Mouse (Mus musculus): ENCODE data around the gene Lrrc57. TPM values are rescaled to one million over a fixed set of nuclear protein-coding genes. Genes with fewer than 3 reads are reported as not detected.
"Not testable (repeated sequence)": the region's sequence is repeated elsewhere in the genome, so short reads cannot be mapped to it uniquely, and the experiment has no call there.

Gene Lrrc57
- polyA plus RNA-seq, 1 experiment from 2014 or later = 34.5 TPM

DNA sequence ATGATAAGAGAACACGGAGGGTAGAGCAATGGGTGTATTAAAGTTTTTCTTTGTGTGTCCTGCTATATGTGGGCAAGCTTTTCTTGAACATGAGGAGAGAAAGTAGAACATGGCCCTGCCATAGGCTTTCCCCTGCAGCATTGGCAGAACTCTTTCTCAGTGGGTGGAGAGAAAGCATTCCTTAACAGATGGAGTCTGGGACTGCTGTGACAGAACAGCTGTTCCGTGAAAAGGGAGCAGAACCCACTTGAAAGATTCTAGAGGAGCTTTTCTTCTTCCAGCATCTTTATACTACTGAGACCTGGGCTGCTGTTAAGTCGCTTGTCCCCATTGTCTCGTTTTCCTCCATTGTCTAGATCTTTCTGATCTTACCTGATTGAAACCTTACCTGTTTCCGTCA lies 19.6 kb downstream of the Lrrc57 start:
- WGBS = 92% methylated on average over 5 of the region's 5 CpGs

GRCm38 (mm10) chr2:120578286-120578685 lies 31.0 kb downstream of the Lrrc57 start:
- Histone ChIP-seq H3K9me3 (no peaks in the 10 kb centered on the region), H3K27me3 (no peaks in the 10 kb centered on the region), H3K4me2 (replicated peaks) (no peak overlapping the region), H3K9ac (replicated peaks) (no peak overlapping the region), H3K36me3 (no peaks in the 10 kb centered on the region), H3K4me1 (no peaks in the 10 kb centered on the region), H3K4me3 (no peak overlapping the region), H3K27ac (replicated peaks) (no peak overlapping the region)
- no peak for ATAC-seq (ENCODE audit: low FRiP score, low read depth)
- 89% methylated on average over 5 of the region's 5 CpGs for WGBS

More for the DNA sequence above, 19.6 kb downstream of the Lrrc57 start:
- Histone ChIP-seq H3K27me3 (no peaks in the 10 kb centered on the region), H3K36me3 (peaks cover 44% of the 10 kb centered on the region), H3K9ac (replicated peaks) (no peak overlapping the region), H3K9me3 (no peaks in the 10 kb centered on the region), H3K4me1 (no peaks in the 10 kb centered on the region), H3K4me3 (no peak overlapping the region), H3K27ac (replicated peaks) (no peak overlapping the region), H3K4me2 (replicated peaks) (no peak overlapping the region)
- no peak for ATAC-seq (ENCODE audit: low FRiP score, low read depth)

DNA sequence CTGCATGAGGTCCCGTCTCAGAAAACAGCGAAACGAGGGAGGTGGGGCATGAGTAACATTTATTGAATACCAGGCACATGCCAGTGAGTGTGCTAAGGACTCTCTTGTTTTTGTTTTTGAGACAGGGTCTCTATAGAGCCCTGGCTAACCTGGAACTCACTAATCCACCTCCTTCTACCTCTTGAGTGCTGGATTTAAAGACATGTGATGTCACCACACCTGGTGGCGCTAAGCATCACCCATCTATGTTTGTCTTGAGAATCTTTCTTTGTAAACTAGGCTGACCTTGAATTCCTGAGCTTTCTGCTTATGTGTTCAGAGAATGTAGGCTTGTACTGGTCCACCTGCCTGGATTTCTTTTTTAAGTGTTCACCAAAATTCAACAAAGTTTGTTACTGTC lies 31.5 kb downstream of the Lrrc57 start:
- Histone ChIP-seq H3K4me1 (no peaks in the 10 kb centered on the region), H3K36me3 (no peaks in the 10 kb centered on the region), H3K9me3 (no peaks in the 10 kb centered on the region), H3K4me2 (replicated peaks) (no peak overlapping the region), H3K27me3 (no peaks in the 10 kb centered on the region), H3K27ac (replicated peaks) (no peak overlapping the region), H3K4me3 (no peak overlapping the region), H3K9ac (replicated peaks) (no peak overlapping the region)
- 91% methylated on average over 4 of the region's 4 CpGs for WGBS
- no peak for ATAC-seq (ENCODE audit: low FRiP score, low read depth)

DNA sequence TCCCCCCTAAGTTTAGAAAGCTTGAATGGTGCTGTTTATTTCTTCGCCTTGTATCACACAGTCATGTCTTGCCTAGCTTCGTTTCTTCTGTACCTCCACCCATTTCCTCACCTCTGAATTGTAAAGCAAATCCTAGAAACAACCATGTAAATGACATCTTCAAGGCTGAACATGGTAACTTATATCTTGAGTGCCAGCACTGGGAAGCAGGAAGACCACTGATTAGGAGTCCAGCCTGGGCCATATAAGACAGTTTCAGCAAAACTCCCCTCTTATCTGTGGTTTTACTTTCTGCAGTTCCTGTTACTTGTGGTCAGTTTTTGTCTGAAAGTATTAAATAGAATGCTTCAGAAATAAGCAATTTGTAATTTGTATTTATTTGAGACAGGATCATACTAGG lies 33.3 kb downstream of the Lrrc57 start:
- WGBS = 94% methylated on average over 2 of the region's 2 CpGs

GRCm38 (mm10) chr2:120575121-120575520 lies 34.2 kb downstream of the Lrrc57 start:
- Histone ChIP-seq H3K27me3 (no peaks in the 10 kb centered on the region), H3K4me1 (no peaks in the 10 kb centered on the region), H3K4me3 (no peak overlapping the region), H3K4me2 (replicated peaks) (no peak overlapping the region), H3K9ac (replicated peaks) (no peak overlapping the region), H3K36me3 (peaks cover 10% of the 10 kb centered on the region), H3K27ac (replicated peaks) (no peak overlapping the region), H3K9me3 (no peaks in the 10 kb centered on the region)
- no peak for ATAC-seq (ENCODE audit: low FRiP score, low read depth)
- 81% methylated on average over 3 of the region's 3 CpGs for WGBS

More for the DNA sequence above, 33.3 kb downstream of the Lrrc57 start:
- Histone ChIP-seq H3K36me3 (peaks cover 10% of the 10 kb centered on the region), H3K9ac (replicated peaks) (no peak overlapping the region), H3K4me3 (no peak overlapping the region), H3K27me3 (no peaks in the 10 kb centered on the region), H3K4me2 (replicated peaks) (no peak overlapping the region), H3K9me3 (no peaks in the 10 kb centered on the region), H3K27ac (replicated peaks) (no peak overlapping the region), H3K4me1 (no peaks in the 10 kb centered on the region)
- ATAC-seq (ENCODE audit: low FRiP score, low read depth) = no peak

- ATAC-seq (ENCODE audit: low FRiP score, low read depth); H3K9me3 ChIP-seq; H3K27ac ChIP-seq (replicated peaks); H3K36me3 ChIP-seq; H3K4me3 ChIP-seq; H3K4me2 ChIP-seq (replicated peaks); H3K9ac ChIP-seq (replicated peaks); H3K27me3 ChIP-seq: not testable (repeated sequence)
- WGBS = 99% methylated on average over 3 of the region's 3 CpGs
- peaks cover 17% of the 10 kb centered on the region for H3K4me1 ChIP-seq
Measured at GRCm38 (mm10) chr2:120572161-120572560, 37.2 kb downstream of the Lrrc57 start.

- H3K27me3 ChIP-seq = no peaks in the 10 kb centered on the region
- 97% methylated on average over 3 of the region's 3 CpGs for WGBS
- no peak overlapping the region for H3K9ac ChIP-seq (replicated peaks)
- no peak for ATAC-seq (ENCODE audit: low FRiP score, low read depth)
- H3K9me3 ChIP-seq = no peaks in the 10 kb centered on the region
- H3K4me2 ChIP-seq (replicated peaks) = no peak overlapping the region
- H3K27ac ChIP-seq (replicated peaks) = no peak overlapping the region
- no peak overlapping the region for H3K4me3 ChIP-seq
- H3K36me3 ChIP-seq = peaks cover 10% of the 10 kb centered on the region
- peaks cover 20% of the 10 kb centered on the region for H3K4me1 ChIP-seq
Measured at GRCm38 (mm10) chr2:120571081-120571480, 38.2 kb downstream of the Lrrc57 start.

DNA sequence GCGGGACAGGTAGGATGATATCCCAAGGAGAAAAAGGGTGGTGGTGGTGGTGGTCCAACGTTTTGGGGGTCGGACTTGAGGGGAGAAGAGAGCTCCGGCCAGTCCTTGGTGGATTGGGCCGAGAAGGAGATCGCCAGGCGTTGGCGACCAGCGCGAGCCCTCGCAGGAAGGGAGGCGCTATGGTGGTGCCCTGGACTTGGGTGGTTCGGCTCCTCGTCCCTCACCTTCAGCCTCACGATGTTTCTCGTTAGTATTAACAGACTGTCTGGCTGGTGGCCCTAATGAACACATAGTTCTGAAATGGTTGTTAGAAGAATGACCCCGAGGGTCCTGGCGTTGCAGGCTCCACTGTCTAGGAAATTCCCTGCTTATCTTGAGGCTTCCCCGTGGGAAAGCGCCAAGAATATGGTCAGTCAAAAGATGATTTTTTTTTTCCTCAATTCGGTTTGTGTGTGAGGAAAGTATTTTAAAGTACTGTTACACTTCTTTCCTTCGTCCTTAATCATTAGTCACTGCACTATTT lies 41.5 kb downstream of the Lrrc57 start:
- peak; percentile 78 for ATAC-seq (ENCODE audit: low FRiP score, low read depth)
- Histone ChIP-seq H3K4me1 (peaks cover 22% of the 10 kb centered on the region), H3K27me3 (no peaks in the 10 kb centered on the region), H3K36me3 (peaks cover 10% of the 10 kb centered on the region), H3K4me3 (peak overlapping the region; percentile 70), H3K9me3 (no peaks in the 10 kb centered on the region), H3K27ac (replicated peaks) (peak overlapping the region; percentile 73), H3K4me2 (replicated peaks) (peak overlapping the region; percentile 77), H3K9ac (replicated peaks) (peak overlapping the region; percentile 78)
- WGBS = under 1% methylated on average over 22 of the region's 22 CpGs

GRCm38 (mm10) chr2:120566886-120567797 lies 42.2 kb downstream of the Lrrc57 start, which contains the start of gene Snap23:
Gene Snap23 (plus strand): TSS chr2:120567671.
- Histone ChIP-seq H3K27me3 (no peaks in the 10 kb centered on the region), H3K36me3 (peaks cover 10% of the 10 kb centered on the region), H3K9ac (replicated peaks) (peak within 1 kb of the TSS; percentile 78), H3K27ac (replicated peaks) (peak within 1 kb of the TSS; percentile 73), H3K4me1 (peaks cover 26% of the 10 kb centered on the region), H3K9me3 (no peaks in the 10 kb centered on the region), H3K4me2 (replicated peaks) (peak within 1 kb of the TSS; percentile 77), H3K4me3 (peak within 1 kb of the TSS; percentile 70)
- WGBS = 2% methylated on average over 42 of the region's 42 CpGs
- ATAC-seq (ENCODE audit: low FRiP score, low read depth) = peak; percentile 92

DNA sequence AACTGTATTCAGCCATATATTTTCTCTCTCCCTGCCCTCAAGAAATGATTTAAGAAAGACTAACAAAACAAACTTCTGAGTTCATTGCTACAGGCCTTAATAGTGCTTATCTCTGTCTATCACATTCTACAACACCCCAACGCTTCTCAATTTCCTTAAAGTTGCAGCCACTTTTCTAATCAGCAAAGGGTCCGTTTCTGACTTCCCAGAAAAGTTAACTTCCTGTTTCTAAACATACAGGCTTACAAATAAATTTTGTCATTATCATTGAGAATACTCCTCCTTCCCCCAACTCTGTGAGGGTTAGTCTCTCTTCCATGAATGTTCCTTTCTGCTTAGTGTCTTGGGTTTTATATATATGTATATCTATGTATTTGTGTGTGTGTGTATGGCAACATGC lies 44.0 kb downstream of the Lrrc57 start:
- H3K9ac ChIP-seq (replicated peaks) = no peak overlapping the region
- H3K4me3 ChIP-seq = no peak overlapping the region
- no peak overlapping the region for H3K4me2 ChIP-seq (replicated peaks)
- 88% methylated on average over 2 of the region's 2 CpGs for WGBS
- H3K4me1 ChIP-seq = peaks cover 26% of the 10 kb centered on the region
- H3K27me3 ChIP-seq = no peaks in the 10 kb centered on the region
- no peaks in the 10 kb centered on the region for H3K36me3 ChIP-seq
- no peak for ATAC-seq (ENCODE audit: low FRiP score, low read depth)
- no peak overlapping the region for H3K27ac ChIP-seq (replicated peaks)
- H3K9me3 ChIP-seq = no peaks in the 10 kb centered on the region

DNA sequence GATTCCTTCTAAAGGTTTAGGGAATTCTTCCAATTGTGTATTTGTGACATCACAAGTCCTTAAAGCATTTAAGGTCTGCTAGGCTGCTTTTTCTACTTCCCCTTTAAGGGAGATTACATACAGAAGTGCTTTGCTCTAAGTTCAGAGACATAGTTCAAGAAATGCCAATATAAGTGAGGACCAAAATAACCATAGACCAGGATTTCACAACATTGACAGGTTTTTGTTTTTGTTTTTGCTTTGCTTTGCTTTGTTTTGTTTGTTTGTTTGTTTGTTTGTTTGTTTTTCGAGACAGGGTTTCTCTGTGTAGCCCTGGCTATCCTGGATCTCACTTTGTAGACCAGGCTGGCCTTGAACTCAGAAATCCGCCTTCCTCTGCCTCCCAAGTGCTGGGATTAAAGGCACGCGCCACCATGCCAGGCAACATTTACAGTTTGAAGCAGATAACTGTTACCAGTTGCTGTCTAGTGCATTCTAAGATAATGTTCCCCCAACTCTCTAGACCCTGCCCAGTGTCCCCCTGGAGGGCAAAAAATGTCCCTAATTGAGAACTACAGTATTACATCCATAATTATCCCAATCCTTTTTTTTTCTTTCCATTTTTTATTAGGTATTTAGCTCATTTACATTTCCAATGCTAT lies 44.7 kb downstream of the Lrrc57 start:
- H3K27ac ChIP-seq (replicated peaks); ATAC-seq (ENCODE audit: low FRiP score, low read depth); H3K4me2 ChIP-seq (replicated peaks); H3K36me3 ChIP-seq; H3K9ac ChIP-seq (replicated peaks); H3K9me3 ChIP-seq; H3K27me3 ChIP-seq; H3K4me3 ChIP-seq: not testable (repeated sequence)
- WGBS = 87% methylated on average over 4 of the region's 4 CpGs
- peaks cover 26% of the 10 kb centered on the region for H3K4me1 ChIP-seq

All from midbrain, embryonic 12.5 days (tissue).